Mouse (Mus musculus) MEL-GATA-1-ER (cell line): Measurements from ENCODE around the gene Mrps18a.

Experiments
- DNase-seq: peaks from one replicate; pipeline ENCODE4 v3.0.0-alpha.2; 2012; ENCODE audit warnings: low read depth; ENCODE audit errors: extremely low read depth

Gene Mrps18a

GRCm38 (mm10) chr17:46143578-46144423 is 33.0 kb downstream of the Mrps18a start, which contains the start of gene Rsph9:
TSS of gene Rsph9 (minus strand) at chr17:46144216.
- DNase-seq = peak; percentile 49

GRCm38 (mm10) chr17:46152847-46153782 is 42.3 kb downstream of the Mrps18a start, which contains the start of gene Mad2l1bp:
TSS of gene Mad2l1bp (minus strand) at chr17:46153553.
- peak; percentile 94 for DNase-seq

- DNase-seq = no peak
These were observed 43.5 kb downstream of the Mrps18a start for GRCm38 (mm10) chr17:46154336-46154735.

GRCm38 (mm10) chr17:46156680-46157079 is 45.9 kb downstream of the Mrps18a start:
- DNase-seq = no peak

- DNase-seq = no peak
These were observed 46.3 kb downstream of the Mrps18a start for GRCm38 (mm10) chr17:46157131-46157530.

- DNase-seq = peak; percentile 74
These were observed 48.5 kb downstream of the Mrps18a start for GRCm38 (mm10) chr17:46159236-46159635.

- DNase-seq = peak; percentile 92
These were observed 49.4 kb downstream of the Mrps18a start for GRCm38 (mm10) chr17:46160090-46160662.

GRCm38 (mm10) chr17:46160686-46161085 is 49.9 kb downstream of the Mrps18a start, which contains the start of gene Gtpbp2:
TSS of gene Gtpbp2 (plus strand) at chr17:46161032.
- DNase-seq = peak; percentile 99

- no peak for DNase-seq
These were observed 50.4 kb downstream of the Mrps18a start for GRCm38 (mm10) chr17:46161179-46161578.

- no peak for DNase-seq
These were observed 50.9 kb downstream of the Mrps18a start for GRCm38 (mm10) chr17:46161710-46162109.

- no peak for DNase-seq
These were observed 51.8 kb downstream of the Mrps18a start for GRCm38 (mm10) chr17:46162551-46162950.

GRCm38 (mm10) chr17:46162951-46163421 is 52.2 kb downstream of the Mrps18a start:
- no peak for DNase-seq

- DNase-seq = no peak
These were observed 53.5 kb downstream of the Mrps18a start for GRCm38 (mm10) chr17:46164301-46164700.

- DNase-seq = no peak
These were observed 54.0 kb downstream of the Mrps18a start for GRCm38 (mm10) chr17:46164791-46165190.

- no peak for DNase-seq
These were observed 54.7 kb downstream of the Mrps18a start for GRCm38 (mm10) chr17:46165460-46165859.

GRCm38 (mm10) chr17:46166270-46166669 is 55.5 kb downstream of the Mrps18a start:
- no peak for DNase-seq

GRCm38 (mm10) chr17:46167014-46167413 is 56.2 kb downstream of the Mrps18a start:
- DNase-seq = no peak

- no peak for DNase-seq
These were observed 57.5 kb downstream of the Mrps18a start for GRCm38 (mm10) chr17:46168318-46168717.

GRCm38 (mm10) chr17:46168768-46169167 is 58.0 kb downstream of the Mrps18a start:
- DNase-seq = no peak

GRCm38 (mm10) chr17:46170538-46170937 is 59.8 kb downstream of the Mrps18a start:
- DNase-seq = no peak
